Mouse (Mus musculus) heart, postnatal 10 days (tissue): ENCODE measurements around the gene Srgap3. TPM values are rescaled to one million over a fixed set of nuclear protein-coding genes. Genes with fewer than 3 reads are reported as not detected.
"Not testable (repeated sequence)": the region's sequence is repeated elsewhere in the genome, so short reads cannot be mapped to it uniquely, and the experiment has no call there.

Experiments
- DNase-seq, 2 experiments: peaks; one replicate each; pipeline ENCODE4 v3.0.0; 2021
- intact Hi-C: fragments of 180-260 bp; cut with DNase I; formaldehyde crosslinking; loops from one replicate; pipeline ENCODE4 v1.15.1; 2025
- total RNA-seq, 2 experiments: library from RNA; stranded (reverse); gene quantifications; 2 replicates each; pipeline ENCODE4 v1.2.3; 2021

The Srgap3 gene
- total RNA-seq, 2 experiments from 2014 or later, result 2.6 to 2.9 TPM

DNA sequence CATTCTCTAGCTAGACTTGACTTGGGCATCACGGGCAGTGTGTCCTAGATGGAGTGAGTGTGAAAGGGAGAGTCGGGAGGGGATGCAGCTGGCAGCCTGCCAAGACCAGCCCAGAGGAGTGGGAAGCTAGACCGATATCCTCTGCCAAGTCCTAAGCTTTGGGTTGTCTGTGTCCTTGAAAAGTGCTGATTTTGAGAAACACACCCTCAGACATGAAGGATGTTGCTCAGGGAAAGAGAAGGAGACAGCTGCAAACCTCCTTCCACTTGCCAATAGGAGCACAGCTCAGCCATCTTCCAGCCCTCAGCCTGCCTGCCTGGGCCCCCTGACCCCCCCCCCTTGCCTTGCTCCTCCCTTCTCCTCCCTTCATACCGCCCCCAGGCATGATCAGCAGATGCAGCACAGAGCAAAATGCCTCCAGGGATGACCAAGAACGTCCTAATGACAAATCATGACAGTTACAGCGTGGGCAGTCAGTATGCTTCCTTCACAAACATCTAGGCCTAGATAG is 82.0 kb downstream of the Srgap3 start:
- DNase-seq, result peak in 1 of 2 experiments; percentile 14
- intact Hi-C loops, result no loop called here

DNA sequence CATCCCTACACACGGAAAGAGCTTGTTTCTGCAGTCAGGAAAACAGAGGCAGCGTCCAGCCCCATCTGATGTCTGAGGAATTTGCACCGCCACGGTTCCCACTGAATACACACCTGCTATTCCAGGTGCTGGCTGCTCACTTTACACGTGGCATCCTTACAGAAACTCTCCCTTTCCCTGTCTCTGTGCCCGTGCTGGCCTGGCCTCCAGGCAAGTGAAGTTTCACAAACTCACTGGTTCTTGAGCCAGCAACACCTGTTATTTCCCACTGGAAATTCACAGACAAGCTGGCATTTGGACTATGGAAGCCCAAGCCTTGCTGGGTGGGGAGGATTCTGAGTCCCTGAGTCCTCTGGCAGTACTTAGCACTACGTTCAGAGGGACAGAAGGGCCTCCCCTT is 84.6 kb downstream of the Srgap3 start:
- intact Hi-C loops, result no loop called here
- DNase-seq, result no peak

- intact Hi-C loops, result no loop called here
- DNase-seq, result peak; percentile 18 to 36
Observed at GRCm38 (mm10) chr6:112861351-112862297, 85.4 kb downstream of the Srgap3 start.

GRCm38 (mm10) chr6:112860290-112860689 is 86.8 kb downstream of the Srgap3 start:
- DNase-seq, intact Hi-C loops: not testable (repeated sequence)

GRCm38 (mm10) chr6:112857057-112857456 is 90.0 kb downstream of the Srgap3 start:
- intact Hi-C loops, result no loop called here
- no peak for DNase-seq

GRCm38 (mm10) chr6:112855183-112855582 is 91.9 kb downstream of the Srgap3 start:
- intact Hi-C loops, result no loop called here
- DNase-seq, result no peak

- DNase-seq, result no peak
- intact Hi-C loops, result no loop called here
Observed at GRCm38 (mm10) chr6:112852261-112853235, 94.5 kb downstream of the Srgap3 start.

DNA sequence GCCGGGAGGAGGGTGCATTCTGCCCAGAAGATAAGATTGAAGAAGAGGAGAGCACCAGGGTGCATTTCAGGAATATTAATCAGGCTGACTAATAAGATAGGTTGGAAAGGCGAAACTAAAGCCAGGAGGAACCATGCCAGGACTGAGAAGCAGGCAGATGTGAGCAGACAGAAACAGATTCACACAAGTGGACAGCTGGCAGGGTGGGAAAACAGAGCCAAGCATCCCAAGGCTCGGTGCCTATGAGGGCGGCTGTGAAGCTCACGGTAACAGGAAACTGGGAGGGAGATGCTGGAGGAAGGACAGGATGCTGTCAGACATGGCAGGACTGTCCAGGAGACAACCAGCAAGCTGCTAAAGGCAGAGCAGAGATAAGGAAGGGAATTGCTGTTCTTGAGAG is 96.3 kb downstream of the Srgap3 start:
- DNase-seq, result peak; percentile 8 to 31
- intact Hi-C loops, result no loop called here

DNA sequence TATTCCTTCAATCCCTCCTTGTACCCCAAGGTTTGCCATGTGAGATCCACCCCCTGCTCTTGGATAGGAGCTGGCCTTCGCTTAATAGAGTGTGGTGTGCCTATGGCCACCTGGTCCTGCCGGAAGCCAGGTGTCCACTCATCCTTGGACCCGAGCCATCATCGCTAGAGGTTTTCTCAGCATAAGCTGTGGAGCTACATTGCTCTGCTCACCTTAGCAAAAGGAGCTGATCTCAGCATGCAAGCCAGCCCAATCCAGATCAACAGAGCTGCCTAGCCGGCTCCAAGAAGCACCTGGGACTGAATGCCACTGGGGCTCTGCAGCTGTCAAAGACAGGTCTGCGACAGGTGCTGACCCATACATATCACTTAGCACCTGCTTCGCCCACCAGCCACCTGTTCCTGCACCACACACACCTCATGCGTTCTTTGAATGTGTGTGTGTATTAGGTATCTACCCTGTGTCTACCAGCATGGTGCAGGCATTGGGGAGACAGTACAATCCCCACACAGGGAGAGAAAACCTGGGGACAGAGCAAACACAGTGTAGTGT is 98.4 kb downstream of the Srgap3 start:
- intact Hi-C loops, result no loop called here

GRCm38 (mm10) chr6:112846863-112847262 is 100.2 kb downstream of the Srgap3 start:
- intact Hi-C loops, result no loop called here
- peak; percentile 9 to 18 for DNase-seq

More for the DNA sequence above, 98.4 kb downstream of the Srgap3 start:
- no peak for DNase-seq

- intact Hi-C loops, result no loop called here
- peak; percentile 25 to 31 for DNase-seq
Observed at GRCm38 (mm10) chr6:112842426-112842825, 104.6 kb downstream of the Srgap3 start.

- DNase-seq, result no peak
- intact Hi-C loops, result no loop called here
Observed at GRCm38 (mm10) chr6:112840400-112840799, 106.7 kb downstream of the Srgap3 start.

DNA sequence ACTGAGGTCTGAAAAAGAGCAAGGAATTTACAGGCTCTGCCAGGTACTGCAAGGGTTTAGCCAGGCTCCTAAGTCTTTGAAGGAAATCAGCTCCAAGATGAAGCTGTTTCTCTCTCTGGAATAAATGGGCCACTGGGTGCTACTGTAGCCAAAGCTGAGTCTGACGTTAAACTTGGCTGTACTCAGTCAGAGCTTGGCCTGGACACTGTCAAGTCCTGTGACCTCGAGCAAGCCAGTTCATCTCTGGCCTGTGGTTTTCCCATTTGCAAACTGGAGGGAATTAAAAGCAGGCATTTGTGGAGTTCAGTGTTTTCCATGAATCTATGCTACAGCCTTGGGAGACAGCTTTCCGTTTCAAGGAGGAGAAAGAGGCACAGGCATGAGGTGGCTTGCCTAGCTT is 107.7 kb downstream of the Srgap3 start:
- intact Hi-C loops, result no loop called here
- peak; percentile 36 to 40 for DNase-seq

DNA sequence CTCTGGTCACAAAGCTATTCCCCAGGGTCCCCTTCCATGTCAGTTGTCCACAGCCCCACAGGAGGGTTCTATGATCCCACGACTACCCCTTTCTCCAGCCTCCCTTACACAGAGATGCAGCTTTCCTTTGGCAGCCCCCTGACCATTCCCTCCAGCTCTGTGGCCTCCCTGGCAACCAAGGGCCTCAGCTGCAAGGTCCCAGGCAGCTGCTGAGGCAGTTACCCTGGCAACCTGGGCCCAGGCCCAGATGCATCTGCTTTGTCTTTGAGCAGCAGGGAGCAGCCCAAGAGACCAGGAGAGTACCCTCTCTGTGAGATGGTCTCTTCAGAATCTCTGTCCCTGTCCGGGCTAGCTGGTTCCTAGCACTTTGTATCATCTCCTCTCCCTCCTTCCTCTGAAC is 108.2 kb downstream of the Srgap3 start:
- peak; percentile 22 to 32 for DNase-seq
- intact Hi-C loops, result no loop called here

- DNase-seq, result no peak
- intact Hi-C loops, result no loop called here
Observed at GRCm38 (mm10) chr6:112836712-112837111, 110.4 kb downstream of the Srgap3 start.

DNA sequence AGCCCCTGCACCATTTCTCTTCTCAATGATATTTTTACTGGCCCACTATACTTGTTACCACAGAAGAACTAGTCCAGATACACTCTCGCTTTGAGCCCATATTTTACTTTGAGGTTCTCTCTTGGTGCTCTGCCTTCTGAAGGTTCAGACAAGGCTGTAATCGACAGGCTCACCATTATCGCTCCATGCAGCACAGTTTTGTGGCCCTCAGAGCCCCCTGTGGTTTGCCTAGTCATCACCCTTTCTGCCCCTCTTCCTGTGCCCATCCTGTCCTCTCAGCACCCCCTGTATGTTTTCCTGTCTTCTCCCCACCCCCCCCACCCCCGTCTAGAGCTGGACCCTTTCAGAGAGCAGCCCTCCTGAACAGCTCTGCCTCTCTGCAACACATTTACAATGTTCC is 111.7 kb downstream of the Srgap3 start:
- intact Hi-C loops, result no loop called here
- no peak for DNase-seq

- DNase-seq, result no peak
- intact Hi-C loops, result no loop called here
Observed at GRCm38 (mm10) chr6:112834430-112834829, 112.6 kb downstream of the Srgap3 start.

GRCm38 (mm10) chr6:112833763-112834162 is 113.3 kb downstream of the Srgap3 start:
- no peak for DNase-seq
- intact Hi-C loops, result no loop called here

DNA sequence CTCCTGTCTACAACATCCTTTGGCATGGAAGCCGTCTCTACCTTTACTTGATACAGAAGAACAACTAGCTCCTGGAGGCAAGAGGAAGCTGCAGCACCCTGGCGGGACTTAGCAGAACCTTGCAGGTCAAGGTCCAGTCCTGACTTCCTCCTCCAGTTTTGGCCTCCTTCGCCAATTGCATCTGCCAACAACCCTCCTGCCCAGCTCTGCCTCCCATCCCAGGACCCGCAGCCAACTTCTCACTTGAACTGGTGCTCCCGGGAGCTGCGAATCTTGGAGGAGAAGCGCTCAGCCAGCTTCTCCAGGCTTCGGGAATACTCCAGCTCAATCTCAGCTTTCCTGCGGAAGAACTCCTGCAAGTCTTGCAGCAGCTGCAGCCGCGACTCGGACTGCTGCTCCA is 117.9 kb downstream of the Srgap3 start:
- intact Hi-C loops, result no loop called here

DNA sequence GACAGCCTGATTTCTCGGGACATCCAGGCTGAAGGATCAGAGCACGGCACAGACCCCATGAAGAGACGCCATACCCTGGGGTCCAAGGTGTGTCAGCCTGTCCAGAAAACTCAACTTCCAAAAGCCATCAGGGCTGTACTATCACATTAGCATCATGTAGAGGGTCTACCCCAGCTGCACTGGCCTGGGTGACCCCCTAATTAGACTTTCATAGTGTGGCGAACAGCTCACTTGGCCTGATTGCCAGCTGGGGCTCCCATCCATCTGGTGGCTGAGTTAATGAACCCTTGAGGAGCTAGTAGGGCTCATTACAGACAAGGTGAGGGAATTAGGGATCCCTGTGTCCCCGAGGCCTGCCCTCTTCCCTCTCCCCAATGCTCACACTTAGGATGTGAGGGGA is 118.6 kb downstream of the Srgap3 start:
- intact Hi-C loops, result no loop called here
- DNase-seq, result no peak

More for the DNA sequence above, 117.9 kb downstream of the Srgap3 start:
- no peak for DNase-seq

DNA sequence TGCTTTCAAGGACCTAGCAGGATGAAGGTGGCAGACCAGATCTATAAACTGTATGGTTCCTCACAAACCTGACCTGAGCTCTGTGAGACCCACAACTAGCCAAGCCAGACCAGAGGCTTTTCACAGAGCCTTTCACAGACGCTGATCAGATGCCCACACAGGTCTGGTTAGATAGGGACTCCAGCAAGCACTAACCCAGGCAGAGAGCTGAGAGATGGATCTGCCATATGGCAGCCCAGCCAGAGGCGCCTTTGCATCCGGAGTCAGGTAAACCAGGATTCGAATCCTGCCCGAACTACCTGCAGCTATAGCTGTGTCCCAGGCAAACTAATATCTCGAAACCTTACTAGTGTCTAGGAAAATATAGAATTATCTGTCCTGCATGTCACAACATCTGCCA is 121.4 kb downstream of the Srgap3 start:
- no peak for DNase-seq
- intact Hi-C loops, result no loop called here
